Mouse (Mus musculus) small intestine, adult 2 months (tissue): ENCODE measurements around the gene Cntnap1.

Source experiments
- CTCF ChIP-seq: fragments of 200-500 bp; IDR thresholded peaks from 2 replicates; pipeline ENCODE4 v1.5.1; 2012; ENCODE audit warnings: low read depth, mild to moderate bottlenecking, control low read depth, inconsistent platforms, low read length, moderate library complexity, mixed read lengths; ENCODE audit not compliant: insufficient replicate concordance, insufficient read length; ENCODE audit errors: extremely low read depth
- POLR2A ChIP-seq: fragments of 200-500 bp; IDR thresholded peaks from 2 replicates; pipeline ENCODE4 v1.6.1; 2012; ENCODE audit warnings: low read depth, mild to moderate bottlenecking, control low read depth, inconsistent platforms, low read length, moderate library complexity

GRCm38 (mm10) chr11:101179306-101179705 lies 9.0 kb downstream of the Cntnap1 start:
- TF ChIP-seq CTCF (no peak), POLR2A (no peak)
